Mouse (Mus musculus) CD4-positive, CD25-positive, alpha-beta regulatory T cell, adult 9 weeks (primary cell): Measurements from ENCODE around the gene Gm15140. TPM values are rescaled to one million over a fixed set of nuclear protein-coding genes. Genes with fewer than 3 reads are reported as not detected.

Experiments
- polyA plus RNA-seq: library from polyadenylated mRNA; unstranded; fragments of 100-300 nt; shearing (Covaris generic); gene quantifications from one replicate; pipeline ENCODE4 v1.2.1, GENCODE M21; 2017

The Gm15140 gene
- polyA plus RNA-seq, result not detected

GRCm38 (mm10) chrX:154120585-154120984 lies at the start of gene Gm15140:
Gene Gm15140 (minus strand): TSS chrX:154120685.

Other genes with a start within 250 kb of the Gm15140 start
- not detected for gene Samt1, start 108.0 kb downstream of the Gm15140 start, polyA plus RNA-seq
- gene 4921511M17Rik, start 86.9 kb downstream of the Gm15140 start, polyA plus RNA-seq, result not detected
- not detected for gene Gm10057, start 65.6 kb downstream of the Gm15140 start, polyA plus RNA-seq
- gene 4930524N10Rik, start 222.7 kb upstream of the Gm15140 start, polyA plus RNA-seq, result not detected